Mouse (Mus musculus) ES-E14 (cell line): Measurements from ENCODE around the gene Ccdc182. TPM values are rescaled to one million over a fixed set of nuclear protein-coding genes. Genes with fewer than 3 reads are reported as not detected.

Experiments
- DNase-seq: peaks from one replicate; pipeline ENCODE4 v3.0.0-alpha.2; 2013; ENCODE audit warnings: low read depth, low spot score
- H3K27ac ChIP-seq: 2 replicates; pipeline ENCODE4 v1.5.1; 2012; ENCODE audit warnings: low read depth, mild to moderate bottlenecking, low read length, moderate library complexity, mixed read lengths; ENCODE audit not compliant: poor library complexity, insufficient read depth, severe bottlenecking
- H3K36me3 ChIP-seq: 2 replicates; pipeline ENCODE4 v1.6.1; 2012; ENCODE audit warnings: mild to moderate bottlenecking, low read length, moderate library complexity, mixed read lengths; ENCODE audit not compliant: control insufficient read depth, poor library complexity, insufficient read depth, severe bottlenecking
- H3K4me1 ChIP-seq, 2 experiments: fragments of 150-350 bp in 1 of 2; sonication (generic) in 1 of 2; 2 replicates each; pipeline ENCODE4 v1.6.1; 2012; ENCODE audit warnings: low read length in 2 of 2, mild to moderate bottlenecking in 1 of 2, mixed read lengths in 1 of 2; ENCODE audit not compliant: control insufficient read depth in 2 of 2, insufficient read depth in 2 of 2, poor library complexity in 1 of 2
- H3K4me3 ChIP-seq, 2 experiments: fragments of 150-350 bp in 1 of 2; sonication (generic) in 1 of 2; 2 replicates each; pipeline ENCODE4 v1.5.1; 2012; ENCODE audit warnings: low read length in 2 of 2, low read depth in 1 of 2, mild to moderate bottlenecking in 1 of 2, mixed read lengths in 1 of 2; ENCODE audit not compliant: insufficient read depth in 1 of 2, poor library complexity in 1 of 2, severe bottlenecking in 1 of 2
- H3K9ac ChIP-seq: 2 replicates; pipeline ENCODE4 v1.6.1; 2012; ENCODE audit warnings: low read depth, mild to moderate bottlenecking, low read length, mixed read lengths; ENCODE audit not compliant: poor library complexity, insufficient read depth, severe bottlenecking
- H3K9me3 ChIP-seq: fragments of 150-350 bp; sonication (generic); 2 replicates; pipeline ENCODE4 v1.6.1; 2012; ENCODE audit warnings: low read depth, mild to moderate bottlenecking, low read length; ENCODE audit not compliant: control insufficient read depth, insufficient read depth
- CHD2 ChIP-seq: IDR thresholded peaks from 2 replicates; pipeline ENCODE4 v1.6.1; 2014; ENCODE audit warnings: mild to moderate bottlenecking, low read depth, low read length, inconsistent platforms
- HCFC1 ChIP-seq: IDR thresholded peaks from 2 replicates; pipeline ENCODE4 v1.6.1; 2012; ENCODE audit warnings: low read length, inconsistent platforms, borderline replicate concordance; ENCODE audit not compliant: insufficient read depth
- MAFK ChIP-seq: IDR thresholded peaks from 2 replicates; pipeline ENCODE4 v1.6.1; 2014; ENCODE audit warnings: mild to moderate bottlenecking, low read depth, low read length, inconsistent platforms; ENCODE audit not compliant: insufficient read depth
- ZC3H11A ChIP-seq: IDR thresholded peaks from 2 replicates; pipeline ENCODE4 v1.6.1; 2012; ENCODE audit warnings: low read depth, mild to moderate bottlenecking, inconsistent platforms, low read length, borderline replicate concordance
- ZNF384 ChIP-seq: IDR thresholded peaks from 2 replicates; pipeline ENCODE4 v1.6.1; 2012; ENCODE audit warnings: low read depth, low read length, inconsistent platforms
- in situ Hi-C, 2 experiments: fragments of 600-800 bp; cut with MboI; formaldehyde crosslinking; loops; one replicate each; pipeline ENCODE4 v1.15.1; 2025; ENCODE audit warnings: low sequenced_read_pairs in 2 of 2, inconsistent platforms in 1 of 2; ENCODE audit not compliant: unreplicated experiment in 2 of 2
- total RNA-seq: library from RNA; depleted of rRNA; stranded (reverse); fragments of 300-350 nt; gene quantifications from 2 replicates; pipeline ENCODE4 v1.2.3, GENCODE M21; 2012

Ccdc182 gene
- total RNA-seq, 1 experiment: not detected

DNA sequence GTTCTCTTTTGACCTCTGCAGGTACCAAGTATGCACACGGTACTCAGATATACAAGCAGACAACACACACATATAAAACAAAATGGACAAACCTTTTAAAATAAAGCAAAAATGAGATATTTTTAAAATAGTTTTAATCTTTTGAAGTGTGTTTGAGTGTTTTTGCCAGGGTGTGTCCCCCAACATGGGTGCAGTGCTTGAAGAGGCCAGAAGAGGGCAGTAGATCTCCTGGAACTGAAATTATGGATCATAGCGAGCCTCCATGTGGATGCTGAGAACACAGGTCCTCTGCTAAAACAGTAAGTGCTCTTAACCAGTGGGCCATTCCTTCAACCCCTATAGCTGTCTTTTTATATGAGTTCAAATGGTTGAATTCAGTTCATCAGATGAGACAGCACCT lies 11.3 kb upstream of the Ccdc182 start:
- no peak overlapping the region for H3K4me3 ChIP-seq
- no peak for DNase-seq
- H3K27ac ChIP-seq: no peak overlapping the region
- H3K36me3 ChIP-seq: no peaks in the 10 kb centered on the region
- TF ChIP-seq ZC3H11A: no peak
- no peak for TF ChIP-seq HCFC1
- no peak for TF ChIP-seq CHD2
- TF ChIP-seq ZNF384: no peak
- no peak for TF ChIP-seq MAFK
- no peak overlapping the region for H3K9ac ChIP-seq
- in situ Hi-C loops: no loop called here
- no peaks in the 10 kb centered on the region for H3K9me3 ChIP-seq
- no peaks in the 10 kb centered on the region for H3K4me1 ChIP-seq

DNA sequence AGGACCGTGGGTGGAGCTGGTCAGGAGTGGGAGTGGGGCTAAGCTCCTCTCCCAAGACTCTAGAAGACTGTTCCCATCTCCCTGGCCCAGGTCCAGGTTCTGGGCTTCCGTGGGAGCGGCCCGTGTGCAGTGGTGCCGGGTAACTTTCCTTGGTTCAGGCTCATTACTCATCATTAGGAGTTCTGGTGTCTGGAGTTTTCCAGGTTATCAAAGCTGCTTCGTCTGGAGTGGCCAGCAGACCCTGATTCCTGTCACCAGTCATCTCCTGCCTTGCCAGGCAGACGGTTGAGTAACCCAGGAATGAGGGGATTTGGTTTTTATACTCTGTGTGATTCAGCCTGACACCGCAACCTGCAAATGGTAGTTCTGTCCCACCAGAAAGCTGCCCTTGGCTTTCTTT lies 7.8 kb upstream of the Ccdc182 start:
- TF ChIP-seq MAFK: no peak
- TF ChIP-seq ZNF384: no peak
- no peak for TF ChIP-seq HCFC1
- TF ChIP-seq ZC3H11A: no peak
- TF ChIP-seq CHD2: no peak
- H3K4me3 ChIP-seq: no peak overlapping the region
- no peak for DNase-seq
- in situ Hi-C loops: no loop called here
- no peak overlapping the region for H3K27ac ChIP-seq
- H3K9ac ChIP-seq: no peak overlapping the region
- no peaks in the 10 kb centered on the region; a peak in 1 of 4 replicates for H3K4me1 ChIP-seq
- H3K36me3 ChIP-seq: no peaks in the 10 kb centered on the region
- H3K9me3 ChIP-seq: no peaks in the 10 kb centered on the region

DNA sequence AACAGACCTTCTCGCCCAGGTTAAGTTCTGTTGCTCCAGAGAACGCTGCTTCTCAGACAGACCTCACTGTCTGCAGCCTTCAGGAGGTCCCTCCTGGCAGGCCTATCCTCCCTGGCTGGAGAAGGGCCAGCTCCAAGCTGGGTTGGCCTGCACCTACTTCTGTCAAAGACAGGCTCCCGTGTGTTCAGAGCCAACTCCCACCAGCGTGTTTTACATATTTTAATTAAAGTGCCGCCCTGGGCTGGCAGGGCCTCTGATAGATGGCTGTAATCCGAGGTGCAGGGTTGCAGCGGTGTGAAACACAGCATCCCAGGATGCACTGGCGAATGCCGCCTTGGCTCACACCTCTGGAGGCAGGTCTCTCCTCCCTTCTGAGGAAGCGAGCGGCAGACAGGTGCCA lies 5.5 kb upstream of the Ccdc182 start:
- Histone ChIP-seq H3K9ac (no peak overlapping the region), H3K4me3 (no peak overlapping the region), H3K27ac (no peak overlapping the region), H3K9me3 (no peaks in the 10 kb centered on the region), H3K4me1 (no peaks in the 10 kb centered on the region; a peak in 1 of 4 replicates), H3K36me3 (no peaks in the 10 kb centered on the region)
- no peak for DNase-seq
- TF ChIP-seq MAFK (no peak), ZNF384 (no peak), ZC3H11A (no peak), HCFC1 (no peak), CHD2 (no peak)
- in situ Hi-C loops: no loop called here

DNA sequence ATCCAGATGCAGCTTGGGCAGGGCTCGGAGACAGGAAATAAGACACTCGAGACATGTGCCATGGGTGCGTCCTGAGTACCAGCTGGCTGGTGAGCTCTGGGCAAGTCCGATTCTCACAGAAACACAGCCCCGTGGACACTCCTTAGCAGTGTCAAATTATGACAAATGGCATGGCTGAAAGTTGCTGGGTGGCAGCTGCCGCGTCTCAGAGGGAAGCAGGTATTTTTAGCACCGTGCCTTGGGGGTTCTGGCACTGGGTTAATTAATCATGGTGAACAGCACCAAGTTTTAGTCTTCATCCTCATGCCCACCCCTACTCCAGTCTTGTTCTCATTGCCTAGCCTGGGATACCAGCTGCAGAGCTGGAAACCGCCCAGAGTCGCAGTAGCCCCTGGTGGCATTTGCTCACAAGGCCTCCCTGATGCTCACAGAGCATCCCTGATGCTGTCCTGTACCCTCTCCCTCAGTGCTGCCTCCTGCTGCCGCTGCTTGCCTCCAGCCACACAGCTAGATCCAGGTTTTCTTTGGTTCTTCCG lies 5.0 kb upstream of the Ccdc182 start:
- in situ Hi-C loops: no loop called here
- no peak for DNase-seq
- no peaks in the 10 kb centered on the region for H3K36me3 ChIP-seq
- no peak for TF ChIP-seq HCFC1
- TF ChIP-seq ZC3H11A: no peak
- TF ChIP-seq CHD2: no peak
- TF ChIP-seq ZNF384: no peak
- TF ChIP-seq MAFK: no peak
- no peak overlapping the region for H3K4me3 ChIP-seq
- no peak overlapping the region for H3K27ac ChIP-seq
- no peak overlapping the region for H3K9ac ChIP-seq
- no peaks in the 10 kb centered on the region for H3K9me3 ChIP-seq
- H3K4me1 ChIP-seq: no peaks in the 10 kb centered on the region; a peak in 1 of 4 replicates

DNA sequence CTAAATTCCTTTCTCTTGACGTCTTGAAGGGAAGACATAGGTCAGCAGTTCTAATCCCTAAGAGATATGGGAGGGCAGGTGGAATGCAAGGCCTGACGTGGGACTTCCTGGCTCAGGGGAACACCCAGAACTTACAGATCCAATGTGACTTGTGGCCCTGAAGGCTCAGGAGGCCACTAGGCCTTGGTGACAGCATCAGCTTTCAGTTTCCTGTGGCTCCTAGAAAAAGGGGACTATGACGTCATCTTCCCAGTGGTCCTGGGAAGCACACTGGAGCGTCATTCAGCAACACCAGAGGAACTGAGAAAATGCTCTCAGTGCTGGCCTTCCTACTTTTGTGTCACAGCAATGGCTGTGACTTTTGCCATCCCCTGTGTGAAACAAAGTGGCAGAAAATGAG lies 2.6 kb upstream of the Ccdc182 start:
- Histone ChIP-seq H3K4me1 (no peaks in the 10 kb centered on the region; a peak in 1 of 4 replicates), H3K4me3 (no peak overlapping the region), H3K9ac (no peak overlapping the region), H3K27ac (no peak overlapping the region), H3K36me3 (no peaks in the 10 kb centered on the region), H3K9me3 (no peaks in the 10 kb centered on the region)
- in situ Hi-C loops: loop anchor here in 1 of 2 experiments (10.0 kb wide), 1 partner anchor 534 kb away; no protein-coding TSS in a partner anchor
- DNase-seq: no peak
- TF ChIP-seq HCFC1 (no peak), ZNF384 (no peak), CHD2 (no peak), MAFK (no peak), ZC3H11A (no peak)
